Mouse (Mus musculus) layer of hippocampus, adult 9-11 months (tissue): ENCODE data around the gene Dut.
A peak's percentile ranks its signal among the peaks of the same experiment; 100 is the strongest.
"Not testable (repeated sequence)": the region's sequence is repeated elsewhere in the genome, so short reads cannot be mapped to it uniquely, and the experiment has no call there.

Experiments used
- DNase-seq: peaks from one replicate; pipeline ENCODE4 v3.0.0; 2022

Gene Dut

DNA sequence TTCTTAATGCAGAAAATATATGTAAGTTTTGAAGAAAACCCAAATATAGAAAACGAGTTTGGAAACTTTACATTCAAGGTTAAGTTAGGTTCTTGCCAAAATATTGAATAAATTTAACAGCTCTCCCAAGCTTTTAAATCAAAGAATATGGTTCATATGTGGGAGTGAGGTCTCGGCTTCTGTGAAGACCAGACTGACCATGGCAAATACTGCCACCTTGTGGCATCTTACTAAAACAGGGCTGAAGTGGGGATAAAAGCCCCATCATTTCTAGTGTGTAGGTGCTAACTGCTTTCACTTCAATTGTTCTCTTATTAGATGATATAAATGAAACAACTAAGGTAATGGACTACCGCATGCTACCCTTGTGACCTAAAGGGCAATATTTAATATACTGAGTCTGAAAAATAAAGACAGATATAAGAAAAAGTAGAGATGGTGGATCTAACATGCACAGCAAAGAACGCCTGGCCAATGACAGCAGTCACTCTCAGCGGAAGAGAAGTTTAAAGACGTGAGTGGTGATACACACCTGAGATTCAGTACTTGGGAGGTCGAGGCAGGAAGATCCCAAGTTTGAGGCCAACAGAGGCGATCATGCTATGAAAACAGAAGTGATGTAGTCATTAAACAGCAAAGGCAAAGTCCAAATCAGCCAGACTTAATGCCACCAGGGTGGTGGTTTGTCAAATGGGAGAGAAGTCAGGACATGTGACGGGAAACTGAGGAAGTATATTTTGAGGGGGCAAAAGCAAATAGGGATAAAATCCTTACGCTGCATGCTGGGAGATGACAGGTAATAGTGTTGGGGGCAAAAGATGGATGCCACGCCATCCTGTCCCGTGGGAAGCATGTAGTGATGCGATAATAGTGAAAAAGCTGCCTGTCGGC is 12.5 kb downstream of the Dut start:
- DNase-seq: no peak

DNA sequence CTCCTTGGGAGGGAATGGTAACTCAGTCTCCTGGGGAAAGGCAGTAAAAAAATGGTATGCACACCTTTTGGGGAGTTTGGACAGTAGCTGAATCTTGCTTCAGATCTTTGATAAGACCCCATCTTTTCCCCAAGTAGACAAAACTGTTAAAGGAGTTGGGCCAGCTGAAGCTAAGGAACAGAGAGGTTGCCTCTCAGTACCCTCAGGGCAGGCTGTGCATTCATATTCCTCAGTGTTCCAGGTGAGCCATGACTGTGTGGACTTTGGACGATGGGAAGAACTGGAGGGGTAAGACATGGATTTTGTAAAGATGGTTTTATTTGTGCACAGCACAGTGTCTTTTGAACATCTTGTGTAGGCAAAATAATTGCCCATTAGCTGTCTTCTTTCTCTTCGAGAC is 13.3 kb downstream of the Dut start:
- DNase-seq: no peak

DNA sequence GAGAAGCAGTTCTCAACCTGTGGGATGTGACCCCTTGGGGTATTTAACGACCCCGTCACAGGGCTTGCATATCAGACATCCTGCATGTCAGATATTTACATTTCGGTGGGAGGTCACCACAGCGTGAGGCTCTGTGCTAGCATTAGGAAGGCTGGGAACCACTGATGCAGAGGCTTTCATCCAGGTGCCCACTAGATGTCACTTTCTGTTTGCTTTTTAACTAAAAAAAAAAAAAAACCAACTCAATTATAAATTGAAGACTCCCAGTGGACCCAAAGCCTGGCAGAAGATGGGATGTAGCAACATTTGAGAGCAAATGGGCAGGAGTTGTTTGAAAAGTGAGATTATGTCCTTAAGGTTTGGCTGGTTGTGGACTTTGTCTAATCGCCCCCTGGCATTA is 16.1 kb downstream of the Dut start:
- DNase-seq: no peak

DNA sequence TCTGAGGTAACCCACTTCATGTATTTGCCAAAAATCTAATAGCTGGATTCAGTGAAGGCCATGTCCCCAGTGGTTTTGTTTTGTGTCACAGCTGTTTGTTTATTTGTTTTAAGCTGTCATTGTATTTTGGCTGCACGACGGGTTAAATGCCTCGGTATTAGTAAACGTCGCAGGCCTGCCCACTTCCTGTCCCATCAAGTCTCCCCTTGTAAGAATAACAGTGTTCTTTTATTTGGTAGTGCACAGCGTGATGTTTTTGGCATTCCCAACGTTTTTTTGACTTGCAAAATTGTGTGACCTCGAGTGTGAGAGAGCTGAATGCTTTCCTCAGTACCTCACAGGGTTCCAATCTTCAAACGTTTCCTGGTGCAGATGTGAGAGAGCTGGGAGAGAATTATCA is 16.8 kb downstream of the Dut start:
- no peak for DNase-seq

DNA sequence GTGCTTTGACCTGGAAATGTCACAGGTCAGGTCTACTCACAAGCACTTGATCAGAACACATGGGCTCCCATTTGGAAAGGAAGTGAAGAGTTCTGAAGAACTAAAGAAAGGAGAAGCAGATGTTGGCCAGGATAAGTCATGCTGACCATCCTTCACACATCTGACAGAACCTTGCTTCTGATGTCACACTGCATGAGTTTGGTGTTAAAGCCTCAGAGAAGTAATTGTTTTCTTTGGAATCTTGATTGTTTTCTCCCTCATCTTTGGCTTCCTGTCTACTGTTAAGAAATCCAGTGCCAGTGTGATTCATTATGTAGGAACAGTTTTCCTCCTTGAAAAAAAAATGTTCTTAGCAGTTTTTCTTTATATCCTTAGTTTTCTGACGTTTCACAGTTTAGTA is 21.9 kb downstream of the Dut start:
- DNase-seq: no peak

DNA sequence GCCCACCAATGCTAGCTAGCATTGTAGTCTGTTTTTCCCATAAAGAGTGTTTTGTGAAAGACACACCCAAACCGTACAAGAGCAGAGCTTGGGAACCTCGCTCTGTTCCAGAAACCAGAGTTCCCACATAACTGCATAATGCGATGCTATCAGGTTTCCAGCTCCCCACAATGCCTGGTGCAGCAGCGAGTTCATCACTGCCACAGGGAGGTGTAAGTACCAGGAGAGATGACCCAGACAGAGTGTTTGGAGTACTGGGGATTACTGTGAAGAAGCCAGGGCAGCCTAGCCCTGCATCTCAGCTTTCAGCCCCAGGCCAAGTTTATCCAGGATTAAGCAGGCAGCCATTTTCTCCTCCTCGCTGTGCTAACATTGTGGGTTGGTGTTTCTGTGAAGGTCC is 28.6 kb downstream of the Dut start:
- DNase-seq: no peak

DNA sequence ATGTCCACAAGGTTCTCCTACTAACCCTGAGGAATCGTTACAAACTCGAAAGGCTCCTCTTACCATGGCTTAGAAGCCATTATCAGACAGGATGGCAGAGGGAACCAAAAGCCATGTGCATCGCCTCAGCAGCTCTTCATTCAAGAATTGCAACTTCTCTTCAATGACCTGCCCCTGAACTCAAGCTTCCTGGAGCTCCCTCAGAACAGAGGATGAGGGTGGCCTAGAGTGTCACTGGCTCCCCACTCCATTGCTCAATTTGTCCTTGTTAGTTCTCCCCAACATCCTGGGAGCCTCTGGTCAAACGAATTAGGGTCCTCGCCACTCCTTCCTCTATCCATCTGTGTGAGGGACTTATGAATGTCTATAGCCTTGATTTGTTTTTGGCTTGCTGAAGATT is 29.7 kb downstream of the Dut start:
- DNase-seq: no peak

DNA sequence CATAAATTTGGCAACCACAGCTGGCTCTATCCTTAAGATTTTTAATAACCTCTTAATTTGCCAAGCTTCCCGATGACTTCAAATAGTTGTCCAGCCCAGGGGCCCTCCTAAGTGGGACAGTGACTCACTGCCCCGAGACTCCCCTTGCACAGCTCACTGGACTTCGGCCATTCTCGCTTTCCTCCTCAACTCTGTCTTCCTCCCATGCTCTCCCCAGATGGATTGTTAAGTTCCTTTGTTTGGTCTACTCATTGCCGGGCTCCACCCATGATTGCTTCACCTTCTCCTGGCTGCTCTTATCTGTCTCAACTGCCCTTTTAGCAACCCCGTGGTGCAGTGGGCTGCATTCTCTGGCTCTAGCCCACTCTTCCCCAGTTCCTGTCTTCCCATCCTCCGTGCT is 31.5 kb downstream of the Dut start:
- DNase-seq: no peak

DNA sequence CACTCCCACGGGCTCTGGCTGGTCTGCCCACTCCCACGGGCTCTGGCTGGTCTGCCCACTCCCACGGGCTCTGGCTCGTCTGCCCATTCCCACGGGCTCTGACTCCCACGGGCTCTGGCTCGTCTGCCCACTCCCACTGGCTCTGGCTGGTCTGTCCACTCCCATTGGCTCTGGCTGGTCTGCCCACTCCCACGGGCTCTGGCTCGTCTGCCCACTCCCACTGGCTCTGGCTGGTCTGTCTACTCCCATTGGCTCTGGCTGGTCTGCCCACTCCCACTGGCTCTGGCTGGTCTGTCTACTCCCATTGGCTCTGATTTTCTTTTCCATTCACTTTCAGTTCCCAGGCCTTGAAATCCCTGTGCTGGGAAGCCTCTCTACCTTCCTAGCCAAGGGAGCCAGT is 33.0 kb downstream of the Dut start:
- DNase-seq: not testable (repeated sequence)

DNA sequence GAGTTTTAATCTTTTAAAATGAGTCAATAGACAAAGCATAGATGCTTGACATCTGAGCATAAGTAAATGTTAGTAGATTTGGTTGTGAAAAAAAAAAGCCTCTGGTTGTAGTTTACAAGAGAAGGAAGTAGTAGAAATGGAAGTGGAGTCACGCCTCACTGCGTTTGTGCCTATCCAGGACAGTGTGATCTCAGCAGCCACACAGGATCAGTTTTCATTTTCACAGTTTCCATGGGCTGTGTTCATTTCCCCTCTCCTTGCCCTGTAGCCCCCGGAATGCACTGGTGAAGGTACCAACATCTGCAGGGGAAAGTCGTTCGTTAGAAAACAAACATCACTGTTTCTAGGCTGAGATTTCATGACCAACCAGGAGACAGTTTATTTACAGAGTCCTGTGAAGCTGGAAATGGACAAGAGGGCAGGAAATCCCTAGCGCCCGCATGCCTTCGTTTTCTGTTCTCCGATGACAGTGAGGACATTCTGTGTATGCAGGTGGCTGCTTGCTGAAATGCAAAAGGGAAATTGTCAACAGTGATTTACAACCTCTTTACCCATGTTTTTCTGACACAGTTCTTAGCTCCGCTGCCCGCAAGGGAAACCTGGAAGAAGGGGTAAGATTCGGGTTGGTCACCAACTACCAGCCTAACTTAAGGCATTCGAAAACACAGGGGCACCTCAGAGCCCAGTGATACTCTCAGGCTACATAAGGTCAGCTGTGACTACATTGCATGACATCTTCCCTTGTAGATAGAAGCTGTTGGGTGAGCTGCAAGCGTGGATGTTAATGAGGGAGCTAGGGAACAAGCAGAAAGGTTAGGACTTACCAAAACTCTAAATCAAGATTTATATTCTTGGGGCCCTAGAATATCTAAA is 35.6 kb downstream of the Dut start:
- DNase-seq: no peak

DNA sequence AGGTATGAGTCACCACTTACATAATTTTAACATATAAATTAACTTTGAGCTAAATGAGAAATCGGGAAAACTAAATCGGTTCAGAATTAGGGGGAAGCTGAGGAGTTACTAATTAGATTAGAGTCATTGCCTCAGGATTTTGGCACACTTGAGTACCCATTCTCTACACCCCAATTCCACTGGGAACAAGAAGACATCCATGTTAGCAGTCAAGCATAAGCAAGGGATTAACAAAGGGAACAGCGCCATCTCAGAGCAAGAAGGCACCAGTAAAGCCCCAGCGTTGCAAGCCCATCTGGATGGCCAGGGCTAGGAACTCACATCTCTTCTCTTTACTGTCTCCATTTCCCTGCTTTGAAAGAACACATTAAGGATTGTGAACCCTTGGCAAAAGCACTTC is 38.8 kb downstream of the Dut start:
- DNase-seq: no peak

DNA sequence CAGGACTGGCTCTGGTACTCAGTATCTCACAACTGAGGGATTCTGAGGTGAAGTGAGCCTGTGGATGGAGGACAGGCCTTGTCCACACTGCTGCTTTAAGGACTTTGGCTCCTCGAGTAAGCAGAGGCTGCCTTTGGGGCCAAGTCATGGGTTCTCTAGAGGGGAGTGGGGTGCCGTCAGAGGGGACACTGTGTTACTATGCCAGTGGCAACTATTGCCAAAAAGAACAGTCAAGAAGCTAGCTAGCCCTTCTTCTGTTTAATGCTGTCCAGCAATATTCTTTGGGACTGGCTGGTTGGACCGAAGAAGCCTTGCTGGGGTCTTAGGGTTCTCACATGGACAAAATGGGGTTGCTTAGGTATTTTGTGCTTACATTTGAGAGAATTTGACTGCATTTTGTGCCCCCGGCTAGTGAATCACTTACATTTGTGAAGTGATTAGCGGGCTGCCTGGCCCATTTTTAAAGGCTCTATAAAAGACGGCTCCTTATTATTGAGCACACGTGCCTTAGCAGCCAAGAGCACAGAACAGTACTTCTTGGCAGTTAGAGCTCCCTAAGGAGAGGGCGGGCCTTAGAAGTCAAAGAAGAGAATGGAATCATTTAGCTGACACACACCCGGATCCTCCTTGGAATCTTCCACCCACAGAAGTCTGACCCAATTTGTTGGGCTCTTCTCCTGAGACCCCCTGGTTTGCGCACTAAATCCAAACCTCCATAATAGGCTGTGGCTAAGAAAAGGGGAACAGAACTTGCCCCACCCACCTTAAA is 43.4 kb downstream of the Dut start:
- DNase-seq: no peak

DNA sequence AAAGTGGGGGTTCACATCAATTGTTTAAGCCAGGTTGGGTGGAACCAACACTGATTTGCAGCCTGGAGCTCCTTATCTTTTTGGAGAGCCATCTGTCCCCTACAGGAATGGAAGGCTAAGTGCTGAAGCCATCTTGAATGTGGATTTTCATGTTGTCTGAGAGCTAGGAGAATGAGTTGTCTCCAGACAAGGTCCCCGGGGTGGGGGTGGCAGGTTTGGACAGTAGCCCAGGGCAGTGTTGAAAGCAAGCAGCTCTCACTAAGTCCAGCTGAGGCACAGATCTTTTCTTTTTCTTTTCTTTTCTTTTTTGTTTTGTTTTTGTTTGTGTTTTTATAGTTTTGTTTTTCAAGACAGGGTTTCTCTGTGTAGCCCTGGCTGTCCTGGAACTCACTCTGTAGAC is 44.1 kb downstream of the Dut start:
- DNase-seq: no peak

DNA sequence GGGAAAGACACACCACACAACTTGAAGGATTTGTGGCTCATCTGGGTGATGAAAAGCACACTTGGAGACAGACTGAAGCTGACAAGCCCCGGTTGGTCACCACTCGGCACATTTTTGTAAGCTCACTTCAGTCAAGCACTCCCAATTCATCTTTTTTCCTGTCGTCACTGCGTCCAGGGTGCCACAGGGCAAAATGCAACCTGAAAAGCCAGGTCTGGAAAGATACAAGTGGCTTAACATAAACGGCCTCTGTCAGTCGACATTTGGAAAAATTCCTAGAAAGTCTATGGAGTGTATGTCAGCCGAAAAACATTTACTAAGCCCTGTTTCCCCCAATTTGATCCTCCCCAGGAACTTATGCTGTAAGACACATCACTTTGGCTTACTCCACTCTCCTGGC is 45.6 kb downstream of the Dut start:
- no peak for DNase-seq

DNA sequence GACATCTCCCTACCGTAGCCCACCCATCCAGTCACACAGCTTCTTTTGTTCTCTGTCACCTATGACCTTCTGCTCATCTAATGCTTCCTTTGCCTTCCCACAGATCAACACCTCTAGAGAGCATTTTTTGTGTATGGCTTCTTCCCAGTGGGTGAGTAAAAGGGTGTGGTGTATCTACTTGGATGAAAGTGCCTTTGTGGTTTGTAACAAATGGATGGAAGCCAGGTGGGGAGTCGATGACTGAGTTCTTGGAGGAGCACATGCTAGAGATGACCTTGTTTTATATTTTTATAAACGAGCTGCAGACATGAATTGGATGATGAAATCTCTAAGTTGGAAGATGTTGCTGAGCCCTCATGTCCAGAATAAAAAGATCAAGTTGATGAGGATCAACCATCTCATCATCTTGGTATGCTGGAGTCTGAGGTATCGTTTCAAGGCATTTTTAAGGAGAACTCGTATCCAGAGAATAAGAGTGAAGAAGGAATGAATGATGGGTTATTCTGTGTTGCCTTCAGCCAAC is 47.0 kb downstream of the Dut start:
- no peak for DNase-seq

DNA sequence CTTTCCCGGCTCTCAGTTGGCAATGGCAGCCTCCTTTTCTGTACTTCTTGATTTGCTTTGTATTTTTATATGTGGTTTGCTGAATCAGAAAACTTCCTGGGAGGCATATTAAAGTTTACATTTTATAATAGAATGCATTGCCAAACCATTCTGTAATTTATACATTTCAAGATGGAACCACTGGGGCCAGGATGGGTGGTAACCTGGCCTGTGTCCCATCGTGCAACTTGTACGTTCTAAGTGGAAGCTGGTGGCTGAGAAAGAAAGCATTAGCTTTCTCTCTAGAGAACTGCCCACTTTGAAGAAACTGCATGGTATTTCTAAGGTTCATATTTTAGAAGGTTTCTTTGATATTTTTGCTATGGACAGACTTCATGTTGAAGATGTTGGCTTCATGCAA is 48.5 kb downstream of the Dut start:
- no peak for DNase-seq

DNA sequence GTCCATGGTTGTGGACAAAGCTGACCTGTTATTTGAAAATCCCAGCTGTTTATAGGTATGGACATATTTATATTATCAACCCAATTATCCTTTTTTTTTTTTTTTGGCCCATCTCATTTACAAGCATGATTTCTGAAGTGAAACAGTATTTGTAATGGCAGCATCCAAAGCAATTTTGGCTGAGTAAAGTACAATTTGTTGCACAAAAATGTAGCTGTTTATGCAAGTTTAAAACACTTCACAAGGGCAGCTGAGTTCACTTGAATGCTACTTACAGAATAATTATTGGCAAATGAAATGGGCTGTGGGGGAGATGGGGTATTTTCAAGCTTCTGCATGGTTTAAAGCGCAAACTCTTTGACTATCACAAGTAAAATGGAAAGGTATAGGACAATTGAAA is 51.9 kb downstream of the Dut start:
- no peak for DNase-seq

DNA sequence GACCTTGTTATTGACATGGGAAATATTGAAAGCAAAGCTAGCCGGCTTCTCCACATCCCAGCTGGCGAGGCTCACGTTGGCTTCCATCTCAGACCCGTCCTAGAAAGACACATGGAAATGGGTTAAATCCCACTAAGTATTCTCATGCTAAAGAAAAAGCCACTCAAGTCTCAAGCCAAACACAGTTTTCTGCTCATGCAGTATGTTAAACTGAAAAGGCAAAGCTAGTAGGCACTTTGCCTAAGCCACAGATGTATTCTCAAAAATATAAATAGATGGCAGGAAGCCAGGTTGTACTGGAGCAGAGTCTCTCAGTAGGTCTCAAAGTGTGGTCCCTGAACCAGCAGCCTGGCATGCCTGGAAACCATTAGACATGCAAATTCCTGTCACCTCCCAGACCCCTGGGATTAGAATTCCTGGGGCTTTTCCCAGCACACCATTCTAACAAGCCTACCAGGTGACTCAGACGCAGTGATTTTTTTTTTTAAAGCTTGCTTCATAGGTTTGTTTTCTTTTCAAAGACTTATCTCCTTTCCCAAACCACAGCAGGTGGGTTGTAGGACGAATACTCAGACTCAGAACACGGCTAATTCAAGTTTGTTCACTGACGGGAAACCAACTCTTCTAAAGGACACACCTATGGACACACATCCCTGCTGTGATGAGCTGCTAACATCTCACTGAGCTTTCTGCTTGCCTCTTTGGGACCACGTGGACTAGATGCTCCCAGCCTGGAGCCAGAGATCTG is 55.1 kb downstream of the Dut start:
- DNase-seq: no peak

DNA sequence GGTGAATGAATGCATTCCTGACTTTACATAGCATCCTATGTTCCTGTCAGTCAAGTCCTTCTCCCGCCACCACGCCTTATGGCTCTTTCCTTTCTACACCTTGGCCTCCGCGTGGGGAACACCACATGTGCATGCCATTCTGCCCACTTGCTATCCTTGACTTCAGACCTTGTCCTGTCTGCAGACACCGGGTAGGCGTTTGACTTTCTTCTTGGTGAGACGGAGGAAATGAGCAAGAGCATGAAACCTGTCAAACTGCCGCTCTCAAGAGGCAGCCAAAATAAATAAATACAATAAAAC is 55.6 kb downstream of the Dut start:
- peak; percentile 17 for DNase-seq

DNA sequence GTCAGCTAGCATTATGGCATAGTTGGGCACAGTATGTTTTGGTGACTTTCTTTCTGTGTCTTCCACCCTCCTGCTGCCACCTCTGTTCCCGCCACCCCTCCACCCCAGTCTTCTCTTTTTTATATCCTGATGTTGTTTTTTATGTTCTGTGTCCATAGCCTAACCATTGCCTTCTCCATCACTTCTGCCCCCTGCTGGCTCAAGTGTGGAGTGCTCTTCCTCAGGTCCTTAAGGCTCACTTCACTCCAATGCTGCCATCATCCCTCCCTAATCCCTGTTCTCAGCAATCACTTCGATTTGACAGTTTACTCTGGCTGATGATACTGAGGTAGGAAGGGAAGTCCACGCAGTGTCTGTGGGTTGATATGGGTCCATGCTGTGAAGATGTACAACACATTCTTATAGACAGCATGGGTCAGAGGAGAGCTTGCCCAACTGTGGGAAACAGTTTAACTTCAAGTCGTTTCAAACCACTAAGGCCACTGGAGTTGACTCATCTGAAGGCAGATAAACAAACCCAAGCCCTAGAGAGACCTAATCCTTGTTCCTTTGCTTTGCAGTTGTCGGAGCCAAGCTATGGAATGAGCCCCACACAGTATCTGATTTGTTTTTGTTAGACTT is 56.9 kb downstream of the Dut start:
- DNase-seq: no peak

DNA sequence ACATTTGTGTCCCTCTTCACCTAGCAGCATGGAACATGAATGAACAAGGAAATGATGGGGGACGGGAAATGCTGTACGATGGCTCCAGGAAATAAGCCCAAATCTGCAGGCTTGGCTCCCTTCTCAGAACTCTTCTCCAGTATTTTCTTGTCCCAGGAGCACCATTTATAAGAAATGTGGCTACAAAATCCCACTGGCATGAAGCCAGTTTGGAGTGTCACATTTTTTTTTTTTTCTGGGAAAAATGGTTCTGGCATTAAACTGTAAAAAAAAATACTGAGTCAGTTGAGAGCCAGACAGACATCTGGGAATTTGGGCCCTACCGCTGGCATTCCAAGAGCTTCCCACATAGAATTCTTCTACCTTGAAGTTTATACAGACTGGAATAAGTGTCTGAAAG is 57.8 kb downstream of the Dut start:
- DNase-seq: no peak

DNA sequence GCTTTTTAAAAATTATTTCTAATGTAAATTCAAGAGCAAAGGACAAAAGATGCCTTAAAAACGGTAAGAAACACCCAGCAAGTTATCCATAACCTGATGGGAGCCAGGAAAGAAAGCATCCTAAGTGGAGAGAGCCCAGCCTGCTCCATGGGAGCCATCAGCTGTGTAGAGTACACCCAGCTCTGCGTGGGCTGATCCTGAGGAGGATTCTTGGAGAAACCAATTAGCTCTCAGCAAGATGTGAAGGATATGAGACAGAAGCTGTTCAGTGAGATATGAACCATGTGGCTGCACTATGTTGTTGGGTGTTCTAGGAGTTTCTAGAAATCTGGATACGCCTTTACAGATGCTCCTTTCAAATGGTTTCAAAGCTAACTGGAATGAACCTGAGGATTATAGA is 58.7 kb downstream of the Dut start:
- peak; percentile 71 for DNase-seq
